In genomic region chr19:47631799-47632198, GRCm38 (mm10) we compare ENCODE assay signal across 21 mouse cellular contexts.
"Had no signal": no experiment of that assay in that cellular context is flagged by ENCODE, and none has a peak within 500 bp of the region (broad histone marks: within the 10 kb centered on the region; RNA-seq: fewer than 3 reads in every experiment).

No protein-coding gene starts in this region.

- H3K4me2 ChIP-seq: lung, embryonic 15.5 days; midbrain, embryonic 12.5 days; neural tube, embryonic 13.5 days; neural tube, embryonic 15.5 days had no signal

- DNase-seq: liver, postnatal 0 days; lung, adult 2 months; lung, postnatal 14 days; lung, postnatal 4 days; midbrain, embryonic 14.5 days; retina, postnatal 1 day; right cerebral cortex, adult 18-20 months; right cerebral cortex, postnatal 25 days; right cerebral cortex, postnatal 4 days; spleen, adult 18-20 months; thymus, adult 2 months; thymus, postnatal 25 days; thymus, postnatal 4 days had no signal

- H3K9me3 ChIP-seq: lung, embryonic 15.5 days; midbrain, embryonic 10.5 days; midbrain, embryonic 12.5 days; neural tube, embryonic 13.5 days; neural tube, embryonic 15.5 days had no signal

- H3K27me3 ChIP-seq: lung, embryonic 15.5 days; midbrain, embryonic 12.5 days; neural tube, embryonic 13.5 days; neural tube, embryonic 15.5 days had no signal

- H3K4me3 ChIP-seq: lung, embryonic 15.5 days; midbrain, embryonic 10.5 days; midbrain, embryonic 12.5 days; myocyte; neural tube, embryonic 13.5 days; neural tube, embryonic 15.5 days had no signal

- ATAC-seq: lung, postnatal 0 days; midbrain, embryonic 16.5 days had no signal

- H3K27ac ChIP-seq: lung, embryonic 15.5 days; midbrain, embryonic 10.5 days; midbrain, embryonic 12.5 days; neural tube, embryonic 13.5 days; neural tube, embryonic 15.5 days had no signal

- H3K9ac ChIP-seq: liver, postnatal 0 days; lung, embryonic 15.5 days; midbrain, embryonic 12.5 days; neural tube, embryonic 13.5 days; neural tube, embryonic 15.5 days had no signal

- H3K4me1 ChIP-seq: lung, embryonic 15.5 days; midbrain, embryonic 10.5 days; midbrain, embryonic 12.5 days had no signal
